Mouse (Mus musculus): Measurements from ENCODE around the gene Col26a1. TPM values are rescaled to one million over a fixed set of nuclear protein-coding genes. Genes with fewer than 3 reads are reported as not detected.

The Col26a1 gene
- polyA plus RNA-seq, 1 experiment from 2014 or later, result 50.3 TPM

- no peak overlapping the region for H3K27ac ChIP-seq
- WGBS, result 87% methylated on average over 2 of the region's 2 CpGs
- H3K4me3 ChIP-seq, result no peak overlapping the region
- no peak for DNase-seq (ENCODE audit: low spot score)
- H3K36me3 ChIP-seq, result peaks cover 11% of the 10 kb centered on the region
- peaks cover 3% of the 10 kb centered on the region; the same call in 1 of the 2 replicates for H3K9me3 ChIP-seq
- no peaks in the 10 kb centered on the region for H3K27me3 ChIP-seq (ENCODE audit: insufficient read depth, poor library complexity, severe bottlenecking)
- H3K4me1 ChIP-seq, result no peaks in the 10 kb centered on the region
Measured at GRCm38 (mm10) chr5:136820911-136821310, 62.1 kb downstream of the Col26a1 start.

- Histone ChIP-seq H3K27me3 (ENCODE audit: insufficient read depth, poor library complexity, severe bottlenecking) (no peaks in the 10 kb centered on the region), H3K9me3 (peaks cover 3% of the 10 kb centered on the region; the same call in 1 of the 2 replicates), H3K4me1 (no peaks in the 10 kb centered on the region), H3K4me3 (no peak overlapping the region), H3K27ac (no peak overlapping the region), H3K36me3 (peaks cover 11% of the 10 kb centered on the region)
- 62% methylated on average over 11 of the region's 11 CpGs for WGBS
- DNase-seq (ENCODE audit: low spot score), result no peak
Measured at GRCm38 (mm10) chr5:136819686-136820085, 63.3 kb downstream of the Col26a1 start.

GRCm38 (mm10) chr5:136810539-136811374, 72.3 kb downstream of the Col26a1 start:
- Histone ChIP-seq H3K36me3 (no peaks in the 10 kb centered on the region), H3K27me3 (ENCODE audit: insufficient read depth, poor library complexity, severe bottlenecking) (peaks cover 23% of the 10 kb centered on the region; the same call in 1 of the 2 replicates), H3K4me1 (peaks cover 20% of the 10 kb centered on the region), H3K27ac (peak overlapping the region; percentile 52), H3K4me3 (0 out of 2 replicates have a peak overlapping the region, but pooled peaks have one; percentile 15), H3K9me3 (no peaks in the 10 kb centered on the region)
- WGBS, result 66% methylated on average over 30 of the region's 30 CpGs
- DNase-seq (ENCODE audit: low spot score), result no peak

- Histone ChIP-seq H3K27me3 (ENCODE audit: insufficient read depth, poor library complexity, severe bottlenecking) (peaks cover 39% of the 10 kb centered on the region; the same call in 1 of the 2 replicates), H3K27ac (0 out of 2 replicates have a peak overlapping the region, but pooled peaks have one; percentile 17), H3K4me1 (peaks cover 40% of the 10 kb centered on the region), H3K36me3 (no peaks in the 10 kb centered on the region), H3K9me3 (no peaks in the 10 kb centered on the region), H3K4me3 (no peak overlapping the region)
- no peak for DNase-seq (ENCODE audit: low spot score)
- 52% methylated on average over 16 of the region's 16 CpGs for WGBS
Measured at GRCm38 (mm10) chr5:136806379-136807056, 76.5 kb downstream of the Col26a1 start.

GRCm38 (mm10) chr5:136805019-136805418, 78.0 kb downstream of the Col26a1 start:
- WGBS, result 69% methylated on average over 6 of the region's 6 CpGs
- Histone ChIP-seq H3K27me3 (ENCODE audit: insufficient read depth, poor library complexity, severe bottlenecking) (peaks cover 36% of the 10 kb centered on the region; the same call in 1 of the 2 replicates), H3K9me3 (no peaks in the 10 kb centered on the region), H3K4me1 (peaks cover 32% of the 10 kb centered on the region), H3K4me3 (no peak overlapping the region), H3K27ac (no peak overlapping the region), H3K36me3 (no peaks in the 10 kb centered on the region)
- no peak for DNase-seq (ENCODE audit: low spot score)

GRCm38 (mm10) chr5:136804246-136804645, 78.8 kb downstream of the Col26a1 start:
- 62% methylated on average over 1 of the region's 1 CpGs for WGBS
- Histone ChIP-seq H3K4me3 (no peak overlapping the region), H3K27ac (no peak overlapping the region), H3K4me1 (peaks cover 32% of the 10 kb centered on the region), H3K36me3 (no peaks in the 10 kb centered on the region), H3K27me3 (ENCODE audit: insufficient read depth, poor library complexity, severe bottlenecking) (peaks cover 28% of the 10 kb centered on the region; the same call in 1 of the 2 replicates), H3K9me3 (no peaks in the 10 kb centered on the region)
- DNase-seq (ENCODE audit: low spot score), result no peak

- peak overlapping the region; percentile 47 for H3K4me3 ChIP-seq
- WGBS, result 5% methylated on average over 17 of the region's 17 CpGs
- H3K9me3 ChIP-seq, result no peaks in the 10 kb centered on the region
- H3K27me3 ChIP-seq (ENCODE audit: insufficient read depth, poor library complexity, severe bottlenecking), result peaks cover 17% of the 10 kb centered on the region; the same call in 1 of the 2 replicates
- H3K27ac ChIP-seq, result no peak overlapping the region
- peaks cover 35% of the 10 kb centered on the region for H3K4me1 ChIP-seq
- DNase-seq (ENCODE audit: low spot score), result no peak
- H3K36me3 ChIP-seq, result no peaks in the 10 kb centered on the region
Measured at GRCm38 (mm10) chr5:136802732-136803131, 80.3 kb downstream of the Col26a1 start.

GRCm38 (mm10) chr5:136796917-136797316, 86.1 kb downstream of the Col26a1 start:
- no peak overlapping the region for H3K4me3 ChIP-seq

GRCm38 (mm10) chr5:136793807-136794206, 89.2 kb downstream of the Col26a1 start:
- WGBS, result 86% methylated on average over 15 of the region's 15 CpGs
- no peaks in the 10 kb centered on the region for H3K27me3 ChIP-seq (ENCODE audit: insufficient read depth, poor library complexity, severe bottlenecking)
- 0 out of 2 replicates have a peak, but pooled peaks cover 5% of the 10 kb centered on the region for H3K36me3 ChIP-seq
- no peak for DNase-seq (ENCODE audit: low spot score)
- no peak overlapping the region for H3K27ac ChIP-seq
- peaks cover 28% of the 10 kb centered on the region; the same call in 1 of the 2 replicates for H3K4me1 ChIP-seq
- H3K9me3 ChIP-seq, result 0 out of 2 replicates have a peak, but pooled peaks cover 3% of the 10 kb centered on the region
- H3K4me3 ChIP-seq, result no peak overlapping the region

More at GRCm38 (mm10) chr5:136796917-136797316, 86.1 kb downstream of the Col26a1 start:
- 25% methylated on average over 2 of the region's 2 CpGs for WGBS
- Histone ChIP-seq H3K27me3 (ENCODE audit: insufficient read depth, poor library complexity, severe bottlenecking) (peaks cover 2% of the 10 kb centered on the region; the same call in 1 of the 2 replicates), H3K9me3 (0 out of 2 replicates have a peak, but pooled peaks cover 3% of the 10 kb centered on the region), H3K27ac (peak overlapping the region; percentile 64; the same call in 1 of the 2 replicates), H3K36me3 (0 out of 2 replicates have a peak, but pooled peaks cover 5% of the 10 kb centered on the region), H3K4me1 (peaks cover 27% of the 10 kb centered on the region)
- DNase-seq (ENCODE audit: low spot score), result no peak

GRCm38 (mm10) chr5:136792541-136792940, 90.5 kb downstream of the Col26a1 start:
- H3K4me1 ChIP-seq, result peaks cover 24% of the 10 kb centered on the region; the same call in 1 of the 2 replicates
- WGBS, result 80% methylated on average over 10 of the region's 10 CpGs
- DNase-seq (ENCODE audit: low spot score), result no peak
- no peak overlapping the region for H3K4me3 ChIP-seq
- no peak overlapping the region for H3K27ac ChIP-seq
- H3K9me3 ChIP-seq, result 0 out of 2 replicates have a peak, but pooled peaks cover 3% of the 10 kb centered on the region
- H3K36me3 ChIP-seq, result 0 out of 2 replicates have a peak, but pooled peaks cover 5% of the 10 kb centered on the region
- no peaks in the 10 kb centered on the region for H3K27me3 ChIP-seq (ENCODE audit: insufficient read depth, poor library complexity, severe bottlenecking)

- peaks cover 13% of the 10 kb centered on the region; the same call in 1 of the 2 replicates for H3K4me1 ChIP-seq
- 0 out of 2 replicates have a peak, but pooled peaks cover 3% of the 10 kb centered on the region for H3K9me3 ChIP-seq
- no peaks in the 10 kb centered on the region for H3K27me3 ChIP-seq (ENCODE audit: insufficient read depth, poor library complexity, severe bottlenecking)
- 0 out of 2 replicates have a peak, but pooled peaks cover 5% of the 10 kb centered on the region for H3K36me3 ChIP-seq
- no peak overlapping the region; the same call in 1 of the 2 replicates for H3K27ac ChIP-seq
- DNase-seq (ENCODE audit: low spot score), result no peak
- H3K4me3 ChIP-seq, result no peak overlapping the region
- WGBS, result 77% methylated on average over 3 of the region's 3 CpGs
Measured at GRCm38 (mm10) chr5:136791204-136791603, 91.8 kb downstream of the Col26a1 start.

- peaks cover 9% of the 10 kb centered on the region; the same call in 1 of the 2 replicates for H3K4me1 ChIP-seq
- 14% methylated on average over 11 of the region's 11 CpGs for WGBS
- H3K27ac ChIP-seq, result no peak overlapping the region
- 0 out of 2 replicates have a peak, but pooled peaks cover 8% of the 10 kb centered on the region for H3K36me3 ChIP-seq
- H3K27me3 ChIP-seq (ENCODE audit: insufficient read depth, poor library complexity, severe bottlenecking), result no peaks in the 10 kb centered on the region
- no peak overlapping the region for H3K4me3 ChIP-seq
- H3K9me3 ChIP-seq, result 0 out of 2 replicates have a peak, but pooled peaks cover 3% of the 10 kb centered on the region
- DNase-seq (ENCODE audit: low spot score), result peak; percentile 91
Measured at GRCm38 (mm10) chr5:136790570-136791196, 92.3 kb downstream of the Col26a1 start.

All from heart, embryonic 10.5 days (tissue).